Mouse (Mus musculus) ovary, postnatal 36 days (tissue): Measurements from ENCODE around the gene 1700069L16Rik.

Experiments
- DNase-seq: peaks from one replicate; pipeline ENCODE4 v3.0.0; 2022; ENCODE audit warnings: low spot score, mixed read lengths

1700069L16Rik gene

GRCm38 (mm10) chr5:113734376-113734775 lies 9.8 kb upstream of the 1700069L16Rik start:
- no peak for DNase-seq

GRCm38 (mm10) chr5:113732182-113732581 lies 7.6 kb upstream of the 1700069L16Rik start:
- DNase-seq, result no peak

- DNase-seq, result no peak
Observed at GRCm38 (mm10) chr5:113731174-113731573, 6.6 kb upstream of the 1700069L16Rik start.

- no peak for DNase-seq
Observed at GRCm38 (mm10) chr5:113730641-113731121, 6.1 kb upstream of the 1700069L16Rik start.

- no peak for DNase-seq
Observed at GRCm38 (mm10) chr5:113728691-113729090, 4.1 kb upstream of the 1700069L16Rik start.

- no peak for DNase-seq
Observed at GRCm38 (mm10) chr5:113728011-113728410, 3.4 kb upstream of the 1700069L16Rik start.

GRCm38 (mm10) chr5:113727238-113727637 lies 2.7 kb upstream of the 1700069L16Rik start:
- DNase-seq, result no peak

GRCm38 (mm10) chr5:113726618-113727017 lies 2.0 kb upstream of the 1700069L16Rik start:
- DNase-seq, result no peak

GRCm38 (mm10) chr5:113725417-113725816 lies 845 bp upstream of the 1700069L16Rik start:
- DNase-seq, result no peak

- DNase-seq, result no peak
Observed at GRCm38 (mm10) chr5:113723567-113724237, 870 bp downstream of the 1700069L16Rik start.

GRCm38 (mm10) chr5:113722224-113723013 lies 2.2 kb downstream of the 1700069L16Rik start:
- DNase-seq, result no peak

- DNase-seq, result no peak
Observed at GRCm38 (mm10) chr5:113719221-113719661, 5.3 kb downstream of the 1700069L16Rik start.

GRCm38 (mm10) chr5:113716581-113717388 lies 7.8 kb downstream of the 1700069L16Rik start:
- DNase-seq, result peak; percentile 19

- DNase-seq, result no peak
Observed at GRCm38 (mm10) chr5:113712861-113713260, 11.7 kb downstream of the 1700069L16Rik start.

- DNase-seq, result no peak
Observed at GRCm38 (mm10) chr5:113703803-113704585, 20.6 kb downstream of the 1700069L16Rik start.

- no peak for DNase-seq
Observed at GRCm38 (mm10) chr5:113700388-113701023, 24.1 kb downstream of the 1700069L16Rik start.

- DNase-seq, result no peak
Observed at GRCm38 (mm10) chr5:113694415-113694814, 30.2 kb downstream of the 1700069L16Rik start.

GRCm38 (mm10) chr5:113694000-113694399 lies 30.6 kb downstream of the 1700069L16Rik start:
- DNase-seq, result no peak

- no peak for DNase-seq
Observed at GRCm38 (mm10) chr5:113693196-113693755, 31.3 kb downstream of the 1700069L16Rik start.

GRCm38 (mm10) chr5:113690866-113691265 lies 33.7 kb downstream of the 1700069L16Rik start:
- no peak for DNase-seq
